In the genomic region with DNA sequence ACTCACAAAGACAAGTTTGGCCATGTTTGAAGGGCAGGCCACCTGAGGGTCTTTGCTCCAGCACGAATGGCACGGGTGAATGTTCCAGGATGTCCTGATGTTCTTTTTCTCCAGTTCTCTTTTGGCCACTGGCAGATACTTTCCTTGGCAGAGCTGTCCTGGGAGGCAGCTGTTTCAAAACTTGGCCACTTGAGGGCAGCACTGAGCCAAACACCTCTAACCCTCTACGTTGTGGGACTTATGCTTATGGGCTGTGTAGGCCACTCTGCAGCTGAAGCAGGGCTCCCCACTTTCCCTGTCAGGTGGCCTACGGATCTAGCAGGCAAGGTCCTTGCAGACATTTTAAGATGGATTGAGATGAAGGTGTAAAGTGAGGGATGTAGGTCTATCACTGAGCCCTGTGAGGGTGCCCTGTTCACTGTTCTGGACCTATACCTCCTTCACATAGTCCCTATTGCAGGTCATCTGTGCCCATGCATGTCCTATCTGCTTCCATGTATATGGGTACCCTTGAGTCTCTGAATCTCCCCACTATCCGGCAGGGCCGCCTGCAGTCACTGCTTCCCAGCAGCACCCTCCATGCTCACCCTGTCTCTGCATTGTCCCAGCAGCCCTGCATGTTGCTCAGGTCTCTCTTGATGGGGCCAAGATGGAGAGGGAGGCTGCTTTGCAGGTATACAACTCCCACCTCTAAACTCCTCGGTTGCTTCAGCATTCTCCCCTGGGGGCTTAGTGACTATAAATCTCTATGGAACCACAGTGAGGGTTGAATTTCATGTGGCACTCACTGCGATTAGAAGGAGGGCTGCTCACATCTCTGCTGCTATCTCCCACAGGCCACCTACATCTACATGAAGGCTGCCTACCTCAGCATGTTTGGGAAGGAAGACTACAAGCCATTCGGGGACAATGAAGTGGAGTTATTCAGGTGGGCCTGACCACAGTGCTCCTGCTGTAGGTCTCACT, we compare ENCODE assay signal across 8 mouse cellular contexts. TPM values are rescaled to one million over a fixed set of nuclear protein-coding genes. Genes with fewer than 3 reads are reported as not detected.
A peak's percentile ranks its signal among the peaks of the same experiment; 100 is the strongest.
DNase-seq lines count a peak whose midpoint lies in the region; ATAC-seq and TF ChIP-seq lines count a peak whose summit lies in the region.

No protein-coding gene starts in this region.

- no peak overlapping the region for H3K4me3 ChIP-seq in ES-Bruce4 (ENCODE audit: low read depth, low read length)
- H3K4me3 ChIP-seq in heart, embryonic 16.5 days (ENCODE audit: low read length) = no peak overlapping the region
- no peak overlapping the region for H3K4me3 ChIP-seq in liver, embryonic 14.5 days (ENCODE audit: insufficient read depth in 1 of 2, low read depth in 2 of 2, low read length in 2 of 2)

- ATAC-seq in erythroblast, adult 5-6 weeks (replicated peaks; ENCODE audit: low FRiP score, poor library complexity, severe bottlenecking) = peak; percentile 58
- 0 out of 2 replicates have a peak, but pooled peaks have one; percentile 39 for ATAC-seq in heart, embryonic 16.5 days (replicated peaks; ENCODE audit: extremely low read depth, insufficient read depth, low FRiP score)
- ATAC-seq in liver, embryonic 14.5 days (ENCODE audit: insufficient read depth) = peak; percentile 38; the same call in 1 of the 2 replicates

- WGBS in heart, embryonic 16.5 days = 59% methylated on average over 9 of the region's 9 CpGs
- WGBS in liver, embryonic 14.5 days (ENCODE audit: insufficient replicate concordance) = 42% methylated on average over 9 of the region's 9 CpGs

- no peak for TF ChIP-seq EP300 in ES-Bruce4 (IDR thresholded peaks at IDR 0.05; ENCODE audit: insufficient read depth, low read depth, low read length)
- peak; percentile 24; the same call in 1 of the 2 replicates for TF ChIP-seq EP300 in liver, embryonic 14.5 days (IDR thresholded peaks at IDR 0.05; ENCODE audit: low read depth)

- no peaks in the 10 kb centered on the region for H3K9me3 ChIP-seq in ES-Bruce4 (replicated peaks; ENCODE audit: control insufficient read depth, insufficient read depth, low read length, poor library complexity, severe bottlenecking)
- no peaks in the 10 kb centered on the region for H3K9me3 ChIP-seq in heart, embryonic 16.5 days (replicated peaks; ENCODE audit: control insufficient read depth, low read length)
- H3K9me3 ChIP-seq in liver, embryonic 14.5 days (ENCODE audit: control insufficient read depth, low read length) = no peaks in the 10 kb centered on the region

- H3K27me3 ChIP-seq in ES-Bruce4 (ENCODE audit: control insufficient read depth, insufficient read depth, low read length, poor library complexity, severe bottlenecking) = no peaks in the 10 kb centered on the region
- no peaks in the 10 kb centered on the region for H3K27me3 ChIP-seq in heart, embryonic 16.5 days (ENCODE audit: control insufficient read depth, insufficient read depth, low read length)
- no peaks in the 10 kb centered on the region for H3K27me3 ChIP-seq in liver, embryonic 14.5 days (ENCODE audit: control insufficient read depth, insufficient read depth, low read length)

- no peak for TF ChIP-seq POLR2A in ES-Bruce4 (IDR thresholded peaks at IDR 0.05; ENCODE audit: insufficient read depth, low read length)

- peak; percentile 90 for TF ChIP-seq CTCF in ES-Bruce4 (IDR thresholded peaks at IDR 0.05; ENCODE audit: low read depth, low read length)
- TF ChIP-seq CTCF in liver, embryonic 14.5 days (IDR thresholded peaks at IDR 0.05; ENCODE audit: low read depth) = peak; percentile 98

- no peak overlapping the region for H3K9ac ChIP-seq in ES-Bruce4 (ENCODE audit: low read depth, poor library complexity, severe bottlenecking)
- no peak overlapping the region for H3K9ac ChIP-seq in heart, embryonic 16.5 days (ENCODE audit: low read length)
- H3K9ac ChIP-seq in liver, embryonic 14.5 days (replicated peaks) = peak overlapping the region; percentile 76

- DNase-seq in brain, adult 2 months (ENCODE audit: low read depth, low spot score) = peak; percentile 75
- DNase-seq in kidney, postnatal 10 days = peak; percentile 83
- DNase-seq in liver, embryonic 14.5 days (ENCODE audit: low read depth in 3 of 3, low spot score in 3 of 3) = peak; percentile 69 to 77 (median 72)
- DNase-seq in natural killer cell, adult 2 months (ENCODE audit: low spot score in 2 of 2) = peak; percentile 49 to 64
- peak; percentile 82 for DNase-seq in testis, postnatal 10 days (ENCODE audit: low spot score)

- no peak overlapping the region for H3K27ac ChIP-seq in ES-Bruce4 (ENCODE audit: insufficient read depth, low read length)
- H3K27ac ChIP-seq in heart, embryonic 16.5 days (ENCODE audit: low read length) = no peak overlapping the region
- H3K27ac ChIP-seq in liver, embryonic 14.5 days = peak overlapping the region; percentile 98

- H3K36me3 ChIP-seq in ES-Bruce4 (ENCODE audit: control insufficient read depth, insufficient read depth, low read length, poor library complexity, severe bottlenecking) = no peaks in the 10 kb centered on the region
- no peaks in the 10 kb centered on the region for H3K36me3 ChIP-seq in heart, embryonic 16.5 days (ENCODE audit: control insufficient read depth, insufficient read depth)
- H3K36me3 ChIP-seq in liver, embryonic 14.5 days (replicated peaks; ENCODE audit: control insufficient read depth, insufficient read depth, low read depth) = peaks cover 28% of the 10 kb centered on the region

- no peaks in the 10 kb centered on the region for H3K4me1 ChIP-seq in ES-Bruce4 (ENCODE audit: control insufficient read depth, insufficient read depth, low read length)
- H3K4me1 ChIP-seq in heart, embryonic 16.5 days (ENCODE audit: control insufficient read depth, insufficient read depth, low read length) = peaks cover 17% of the 10 kb centered on the region
- H3K4me1 ChIP-seq in liver, embryonic 14.5 days (replicated peaks; ENCODE audit: control insufficient read depth in 2 of 2, insufficient read depth in 2 of 2, low read length in 1 of 2) = peaks cover 52 to 55% of the 10 kb centered on the region in 2 experiments

- no peak overlapping the region for H3K4me2 ChIP-seq in heart, embryonic 16.5 days (ENCODE audit: low read depth, low read length)
- H3K4me2 ChIP-seq in liver, embryonic 14.5 days (ENCODE audit: low read depth) = peak overlapping the region; percentile 66

RNA-seq across cellular contexts. Expression of a gene that starts 31.8 kb away (rescaled TPM):
- 2.1 and 3.0 TPM in 2 replicates for polyA plus RNA-seq in ES-Bruce4 (2011; ENCODE audit: insufficient read depth, insufficient read length, low read depth, missing spikeins)
- 10.8 and 15.0 TPM in 2 replicates for total RNA-seq in erythroblast, adult 5-6 weeks (2015; ENCODE audit: low replicate concordance)
- total RNA-seq in erythroblast, adult 5-6 weeks (2017; ENCODE audit: low replicate concordance) = 16.7 and 17.4 TPM in 2 replicates
- polyA plus RNA-seq in heart, embryonic 16.5 days (2015; fragmentation: Nextera tagmentation; extraction: Ambion mirVana) = 6.7 and 7.7 TPM in 2 replicates
- polyA plus RNA-seq in liver, embryonic 14.5 days (2012; rRNA removed) = 8.7 and 11.7 TPM in 2 replicates
- 13.6 and 15.4 TPM in 2 replicates for polyA plus RNA-seq in liver, embryonic 14.5 days (2014; fragmentation: Nextera tagmentation; extraction: Ambion mirVana)

RNA-seq across cellular contexts. Expression of a gene that starts 46.3 kb away (rescaled TPM):
- polyA plus RNA-seq in ES-Bruce4 (2011; ENCODE audit: insufficient read depth, insufficient read length, low read depth, missing spikeins) = 31.6 and 33.1 TPM in 2 replicates
- 174 and 177 TPM in 2 replicates for total RNA-seq in erythroblast, adult 5-6 weeks (2015; ENCODE audit: low replicate concordance)
- total RNA-seq in erythroblast, adult 5-6 weeks (2017; ENCODE audit: low replicate concordance) = 241 and 315 TPM in 2 replicates
- polyA plus RNA-seq in heart, embryonic 16.5 days (2015; fragmentation: Nextera tagmentation; extraction: Ambion mirVana) = 41.1 and 41.5 TPM in 2 replicates
- 13.6 and 22.2 TPM in 2 replicates for polyA plus RNA-seq in liver, embryonic 14.5 days (2012; rRNA removed)
- polyA plus RNA-seq in liver, embryonic 14.5 days (2014; fragmentation: Nextera tagmentation; extraction: Ambion mirVana) = 39.1 and 40.7 TPM in 2 replicates
